ENCODE assay signal across 9 mouse cellular contexts in the genomic region with DNA sequence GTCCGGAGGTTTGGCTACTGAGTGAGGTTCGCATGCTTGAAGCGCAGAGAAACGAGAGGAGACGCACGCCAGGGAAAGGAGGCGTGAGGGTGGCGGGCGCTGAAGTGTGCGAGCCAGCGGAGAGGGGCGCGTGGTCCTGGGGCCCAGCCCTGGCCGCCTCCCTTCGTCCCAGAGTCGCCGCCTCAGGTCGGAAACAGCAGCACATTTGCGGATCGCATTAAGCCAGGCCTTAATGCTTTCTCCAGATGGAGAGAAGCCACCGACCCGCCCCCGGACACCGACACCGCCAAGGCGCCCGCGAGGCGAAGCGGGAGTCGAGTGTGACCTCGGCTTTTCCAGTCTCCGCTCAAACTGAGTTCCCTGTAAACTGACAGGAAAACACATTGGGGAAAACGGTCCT. TPM values are rescaled to one million over a fixed set of nuclear protein-coding genes. Genes with fewer than 3 reads are reported as not detected.
DNase-seq lines count a peak whose midpoint lies in the region; ATAC-seq lines count a peak whose summit lies in the region.
"Had no signal": no experiment of that assay in that cellular context is flagged by ENCODE, and none has a peak within 500 bp of the region (broad histone marks: within the 10 kb centered on the region; RNA-seq: fewer than 3 reads in every experiment).

No protein-coding gene starts in this region.

- peak overlapping the region; percentile 50 for H3K4me3 ChIP-seq in embryonic facial prominence, embryonic 14.5 days (ENCODE audit: low read depth, low read length)
- peak overlapping the region; percentile 66 for H3K4me3 ChIP-seq in heart, embryonic 12.5 days
- H3K4me3 ChIP-seq in limb, embryonic 12.5 days (replicated peaks), result peak overlapping the region; percentile 57
- H3K4me3 ChIP-seq: megakaryocyte, embryonic 14.5 days had no signal

- peak overlapping the region; percentile 86 for H3K4me2 ChIP-seq in embryonic facial prominence, embryonic 14.5 days (ENCODE audit: low read depth, low read length)
- peak overlapping the region; percentile 91 for H3K4me2 ChIP-seq in heart, embryonic 12.5 days
- H3K4me2 ChIP-seq in limb, embryonic 12.5 days, result peak overlapping the region; percentile 86

- no peaks in the 10 kb centered on the region for H3K36me3 ChIP-seq in embryonic facial prominence, embryonic 14.5 days (ENCODE audit: control insufficient read depth, insufficient read depth, low read length)
- H3K36me3 ChIP-seq in heart, embryonic 12.5 days, result no peaks in the 10 kb centered on the region
- no peaks in the 10 kb centered on the region for H3K36me3 ChIP-seq in limb, embryonic 12.5 days

- H3K4me1 ChIP-seq in embryonic facial prominence, embryonic 14.5 days (ENCODE audit: control insufficient read depth, insufficient read depth, low read length), result 0 out of 2 replicates have a peak, but pooled peaks cover 4% of the 10 kb centered on the region
- peaks cover 17% of the 10 kb centered on the region for H3K4me1 ChIP-seq in heart, embryonic 12.5 days (replicated peaks)
- peaks cover 25% of the 10 kb centered on the region for H3K4me1 ChIP-seq in limb, embryonic 12.5 days (replicated peaks)
- H3K4me1 ChIP-seq: megakaryocyte, embryonic 14.5 days had no signal

- H3K9ac ChIP-seq in embryonic facial prominence, embryonic 14.5 days (ENCODE audit: low read depth, low read length), result peak overlapping the region; percentile 60
- peak overlapping the region; percentile 42 for H3K9ac ChIP-seq in heart, embryonic 12.5 days
- peak overlapping the region; percentile 58; the same call in 1 of the 2 replicates for H3K9ac ChIP-seq in limb, embryonic 12.5 days (replicated peaks)

- WGBS in embryonic facial prominence, embryonic 14.5 days, result 2% methylated on average over 27 of the region's 34 CpGs
- under 1% methylated on average over 34 of the region's 34 CpGs for WGBS in heart, embryonic 12.5 days
- under 1% methylated on average over 34 of the region's 34 CpGs for WGBS in limb, embryonic 12.5 days

- H3K27ac ChIP-seq in embryonic facial prominence, embryonic 14.5 days (replicated peaks; ENCODE audit: low read depth, low read length), result no peak overlapping the region
- no peak overlapping the region for H3K27ac ChIP-seq in heart, embryonic 12.5 days (ENCODE audit: poor library complexity, severe bottlenecking)
- peak overlapping the region; percentile 69 for H3K27ac ChIP-seq in limb, embryonic 12.5 days

- ATAC-seq in embryonic facial prominence, embryonic 14.5 days (ENCODE audit: low read depth), result peak; percentile 27; the same call in 1 of the 2 replicates
- no peak; the same call in 1 of the 2 replicates for ATAC-seq in heart, embryonic 12.5 days (ENCODE audit: insufficient number of reproducible peaks, low FRiP score)
- peak; percentile 75 for ATAC-seq in limb, embryonic 12.5 days (ENCODE audit: insufficient number of reproducible peaks, insufficient read depth, low FRiP score, low TSS enrichment, low read depth)

- peak; percentile 14 for DNase-seq in ovary, postnatal 10 days (ENCODE audit: low spot score)
- DNase-seq in ovary, adult 18-20 months (ENCODE audit: low spot score), result no peak
- DNase-seq in embryonic facial prominence, embryonic 14.5 days (ENCODE audit: low spot score), result peak; percentile 42
- peak; percentile 22 for DNase-seq in ovary, postnatal 14 days (ENCODE audit: low spot score)
- DNase-seq in cerebellum, adult 11 months, result no peak
- no peak for DNase-seq in cerebellum, adult 18-20 months

- peaks cover 52% of the 10 kb centered on the region for H3K27me3 ChIP-seq in embryonic facial prominence, embryonic 14.5 days (replicated peaks; ENCODE audit: control insufficient read depth, insufficient read depth, low read length)
- H3K27me3 ChIP-seq in heart, embryonic 12.5 days (replicated peaks), result peaks cover 66% of the 10 kb centered on the region
- peaks cover 62% of the 10 kb centered on the region for H3K27me3 ChIP-seq in limb, embryonic 12.5 days

- no peaks in the 10 kb centered on the region for H3K9me3 ChIP-seq in embryonic facial prominence, embryonic 14.5 days (ENCODE audit: control insufficient read depth, low read length)
- no peaks in the 10 kb centered on the region for H3K9me3 ChIP-seq in heart, embryonic 12.5 days (replicated peaks)
- no peaks in the 10 kb centered on the region for H3K9me3 ChIP-seq in limb, embryonic 12.5 days

RNA-seq across cellular contexts. Expression of a gene that starts 0.6 kb away (rescaled TPM):
- polyA plus RNA-seq in embryonic facial prominence, embryonic 14.5 days (2014; fragmentation: Nextera tagmentation; extraction: Ambion mirVana), result 4.8 and 6.4 TPM in 2 replicates
- 0.57 and 0.63 TPM in 2 replicates for polyA plus RNA-seq in heart, embryonic 12.5 days (2016; fragmentation: Nextera tagmentation; extraction: Ambion mirVana)
- 3.9 and 5.5 TPM in 2 replicates for polyA plus RNA-seq in limb, embryonic 12.5 days (2016; fragmentation: Nextera tagmentation; extraction: Ambion mirVana)

Comparison
In these comparisons a context has a peak if more than half of its experiments do, and no peak if none do; other contexts are left out.
1. DNase-seq: peak in ovary, postnatal 10 days (single experiment), embryonic facial prominence, embryonic 14.5 days (single experiment) and ovary, postnatal 14 days (single experiment); none in ovary, adult 18-20 months (single experiment), cerebellum, adult 11 months (single experiment) and cerebellum, adult 18-20 months (0 of 2).
2. Peak in every context shown above with its lines, with median percentiles within 50 percentile points of each other: H3K4me2 ChIP-seq, H3K4me3 ChIP-seq and H3K9ac ChIP-seq.